Mouse (Mus musculus) testis, postnatal 10 days (tissue): ENCODE measurements around the gene Arhgef26.

ENCODE experiments used
- DNase-seq: peaks from one replicate; pipeline ENCODE4 v3.0.0; 2021; ENCODE audit warnings: low spot score

Arhgef26 gene

GRCm38 (mm10) chr3:62449871-62450496, 111.8 kb downstream of the Arhgef26 start:
- no peak for DNase-seq

GRCm38 (mm10) chr3:62452961-62453360, 114.8 kb downstream of the Arhgef26 start:
- DNase-seq = no peak

- no peak for DNase-seq
Observed at GRCm38 (mm10) chr3:62454096-62454495, 116.0 kb downstream of the Arhgef26 start.

GRCm38 (mm10) chr3:62455854-62456253, 117.7 kb downstream of the Arhgef26 start:
- no peak for DNase-seq

GRCm38 (mm10) chr3:62458284-62459013, 120.3 kb downstream of the Arhgef26 start:
- DNase-seq = peak; percentile 79

- no peak for DNase-seq
Observed at GRCm38 (mm10) chr3:62459483-62459882, 121.3 kb downstream of the Arhgef26 start.

GRCm38 (mm10) chr3:62464276-62464675, 126.1 kb downstream of the Arhgef26 start:
- DNase-seq = no peak

GRCm38 (mm10) chr3:62470179-62470578, 132.0 kb downstream of the Arhgef26 start:
- no peak for DNase-seq

- DNase-seq = no peak
Observed at GRCm38 (mm10) chr3:62484340-62484739, 146.2 kb downstream of the Arhgef26 start.

- no peak for DNase-seq
Observed at GRCm38 (mm10) chr3:62492568-62492967, 154.4 kb downstream of the Arhgef26 start.

GRCm38 (mm10) chr3:62499327-62499726, 161.2 kb downstream of the Arhgef26 start:
- no peak for DNase-seq

GRCm38 (mm10) chr3:62505166-62505900, 167.2 kb downstream of the Arhgef26 start:
- DNase-seq = no peak

GRCm38 (mm10) chr3:62506488-62507205, 168.5 kb downstream of the Arhgef26 start, which contains the start of gene Dhx36:
Gene Dhx36 (minus strand): TSS chr3:62507004.
- DNase-seq = peak; percentile 98

- no peak for DNase-seq
Observed at GRCm38 (mm10) chr3:62507206-62507647, 169.1 kb downstream of the Arhgef26 start.
